Mouse (Mus musculus): ENCODE data around the gene Zfp62. TPM values are rescaled to one million over a fixed set of nuclear protein-coding genes. Genes with fewer than 3 reads are reported as not detected.
A peak's percentile ranks its signal among the peaks of the same experiment; 100 is the strongest.
"Not testable (repeated sequence)": the region's sequence is repeated elsewhere in the genome, so short reads cannot be mapped to it uniquely, and the experiment has no call there.

Zfp62 gene
- polyA plus RNA-seq, 1 experiment from 2014 or later: 10.4 TPM

DNA sequence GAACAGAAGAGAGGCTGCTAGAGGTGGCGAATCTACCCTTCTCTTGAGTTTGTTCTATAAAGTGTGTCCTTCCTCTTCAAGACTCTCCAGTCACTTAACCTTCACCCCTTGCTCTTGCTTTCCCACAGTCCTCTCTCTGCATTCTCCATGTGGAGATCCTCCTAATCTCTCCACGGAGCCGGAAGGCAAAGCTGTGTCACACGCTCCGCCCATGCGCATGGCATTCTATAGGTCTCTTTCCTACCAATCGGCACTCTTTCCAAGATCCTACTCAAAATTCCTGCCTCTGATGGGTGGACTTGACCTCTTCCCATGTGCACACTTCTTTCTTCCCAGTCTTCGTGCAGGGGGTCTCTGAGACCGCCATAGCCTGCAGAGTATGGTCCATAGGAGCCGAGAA is 15.4 kb upstream of the Zfp62 start:
- ATAC-seq (ENCODE audit: insufficient read depth): no peak
- Histone ChIP-seq H3K9ac (no peak overlapping the region), H3K9me3 (replicated peaks) (no peaks in the 10 kb centered on the region), H3K4me1 (replicated peaks) (no peaks in the 10 kb centered on the region; the same call in 1 of the 2 replicates), H3K27ac (replicated peaks) (no peak overlapping the region), H3K4me2 (no peak overlapping the region), H3K4me3 (replicated peaks) (no peak overlapping the region), H3K27me3 (no peaks in the 10 kb centered on the region), H3K36me3 (replicated peaks) (no peaks in the 10 kb centered on the region)
- 68% methylated on average over 10 of the region's 10 CpGs for WGBS (ENCODE audit: insufficient replicate concordance)

DNA sequence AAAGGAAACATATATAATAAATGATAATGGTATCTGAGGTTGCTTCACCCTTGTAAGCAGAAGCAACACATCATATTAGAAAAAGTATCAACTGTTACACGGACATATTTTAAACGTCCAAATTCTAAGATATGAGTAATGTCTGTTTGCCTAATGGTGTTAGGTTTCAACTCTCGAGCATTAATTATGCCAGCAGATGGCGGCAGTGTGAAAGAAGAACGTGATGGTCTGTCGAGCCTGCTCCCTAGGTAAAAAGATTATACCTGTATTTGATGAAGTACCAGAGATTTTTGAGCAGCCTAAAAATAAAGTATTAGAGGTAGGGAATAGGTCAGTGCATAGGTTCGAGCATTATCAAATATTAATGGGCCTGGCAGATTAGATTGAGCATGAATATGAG is 13.4 kb upstream of the Zfp62 start:
- H3K4me3 ChIP-seq (replicated peaks): no peak overlapping the region

DNA sequence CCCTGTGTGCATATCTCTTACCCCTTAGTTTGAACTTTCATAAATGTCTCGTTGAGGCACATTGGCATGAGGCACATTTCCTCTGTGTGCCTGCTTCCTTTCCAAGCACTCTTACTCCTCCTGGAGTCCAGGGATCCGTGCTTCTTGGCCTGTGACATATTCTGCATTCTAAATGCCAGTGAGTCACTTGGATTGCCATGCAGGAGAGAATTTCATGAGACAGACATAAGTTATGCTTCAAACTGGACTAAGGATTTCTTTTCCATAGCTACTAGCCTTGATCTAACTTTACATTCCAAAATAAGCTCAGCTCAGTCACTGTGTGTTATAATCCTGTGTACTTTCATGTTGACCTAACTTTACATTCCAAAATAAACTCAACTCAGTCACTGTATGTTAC is 12.0 kb upstream of the Zfp62 start:
- Histone ChIP-seq H3K9ac (no peak overlapping the region), H3K9me3 (replicated peaks) (no peaks in the 10 kb centered on the region), H3K4me2 (no peak overlapping the region), H3K27ac (replicated peaks) (no peak overlapping the region), H3K4me3 (replicated peaks) (no peak overlapping the region), H3K4me1 (replicated peaks) (no peaks in the 10 kb centered on the region; the same call in 1 of the 2 replicates), H3K36me3 (replicated peaks) (no peaks in the 10 kb centered on the region), H3K27me3 (no peaks in the 10 kb centered on the region)
- ATAC-seq (ENCODE audit: insufficient read depth): no peak
- 38% methylated on average over 2 of the region's 2 CpGs for WGBS (ENCODE audit: insufficient replicate concordance)

More for the DNA sequence above, 13.4 kb upstream of the Zfp62 start:
- Histone ChIP-seq H3K4me2 (no peak overlapping the region), H3K4me1 (replicated peaks) (no peaks in the 10 kb centered on the region; the same call in 1 of the 2 replicates), H3K36me3 (replicated peaks) (no peaks in the 10 kb centered on the region), H3K27me3 (no peaks in the 10 kb centered on the region), H3K9ac (no peak overlapping the region), H3K9me3 (replicated peaks) (no peaks in the 10 kb centered on the region), H3K27ac (replicated peaks) (no peak overlapping the region)
- no peak for ATAC-seq (ENCODE audit: insufficient read depth)
- 2% methylated on average over 7 of the region's 7 CpGs for WGBS (ENCODE audit: insufficient replicate concordance)

DNA sequence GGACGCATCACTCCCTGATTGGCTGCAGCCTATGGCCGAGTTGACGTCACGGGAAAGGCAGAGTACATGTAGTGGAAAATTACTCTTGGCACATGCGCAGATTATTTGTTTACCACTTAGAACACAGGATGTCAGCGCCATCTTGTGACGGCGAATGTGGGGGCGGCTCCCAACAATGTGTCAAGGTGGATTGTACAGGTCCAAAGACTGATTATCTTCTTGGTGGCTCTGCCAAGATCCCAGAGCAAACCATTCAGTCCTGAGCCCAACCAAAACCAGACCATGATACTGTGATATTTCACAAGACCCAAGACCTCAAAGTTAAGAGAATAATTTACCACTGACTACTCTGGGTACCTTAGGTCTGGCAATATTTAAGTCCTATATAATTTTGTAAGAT is 8.3 kb upstream of the Zfp62 start:
- H3K9ac ChIP-seq; H3K4me1 ChIP-seq (replicated peaks); H3K4me3 ChIP-seq (replicated peaks); H3K4me2 ChIP-seq; H3K27me3 ChIP-seq; H3K27ac ChIP-seq (replicated peaks); H3K9me3 ChIP-seq (replicated peaks); H3K36me3 ChIP-seq (replicated peaks); ATAC-seq (ENCODE audit: insufficient read depth): not testable (repeated sequence)
- 82% methylated on average over 9 of the region's 9 CpGs for WGBS (ENCODE audit: insufficient replicate concordance)

DNA sequence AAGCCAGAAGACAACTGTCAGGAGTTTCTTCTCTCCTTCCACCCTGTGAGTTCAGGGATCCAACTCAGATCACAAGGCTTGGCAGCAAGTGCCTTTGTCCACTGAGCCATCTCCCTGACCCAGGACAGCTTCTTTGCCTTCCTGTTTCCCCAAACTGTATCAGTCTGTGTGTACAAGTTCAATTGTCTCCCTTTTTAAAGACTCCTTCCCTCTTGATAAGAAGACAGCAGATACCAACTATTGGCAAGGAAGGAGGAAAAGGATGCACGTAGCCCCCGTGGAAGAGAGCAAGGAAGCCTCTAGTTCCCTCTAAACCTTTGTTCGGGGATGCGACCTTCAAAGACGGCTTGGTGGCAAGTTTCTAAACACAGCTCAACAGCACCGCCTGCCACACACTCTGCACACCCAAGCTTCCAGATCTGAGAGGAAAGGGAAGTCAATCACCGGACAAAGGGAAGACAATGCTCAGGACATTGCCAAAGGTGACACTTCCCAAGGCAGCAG is 7.2 kb upstream of the Zfp62 start:
- no peaks in the 10 kb centered on the region for H3K27me3 ChIP-seq
- no peaks in the 10 kb centered on the region for H3K9me3 ChIP-seq (replicated peaks)
- no peaks in the 10 kb centered on the region for H3K36me3 ChIP-seq (replicated peaks)
- peak; percentile 52 for ATAC-seq (ENCODE audit: insufficient read depth)
- H3K4me1 ChIP-seq (replicated peaks): no peaks in the 10 kb centered on the region; the same call in 1 of the 2 replicates
- H3K4me3 ChIP-seq (replicated peaks): no peak overlapping the region
- WGBS (ENCODE audit: insufficient replicate concordance): 23% methylated on average over 7 of the region's 7 CpGs
- H3K27ac ChIP-seq (replicated peaks): no peak overlapping the region
- no peak overlapping the region for H3K9ac ChIP-seq
- no peak overlapping the region for H3K4me2 ChIP-seq

DNA sequence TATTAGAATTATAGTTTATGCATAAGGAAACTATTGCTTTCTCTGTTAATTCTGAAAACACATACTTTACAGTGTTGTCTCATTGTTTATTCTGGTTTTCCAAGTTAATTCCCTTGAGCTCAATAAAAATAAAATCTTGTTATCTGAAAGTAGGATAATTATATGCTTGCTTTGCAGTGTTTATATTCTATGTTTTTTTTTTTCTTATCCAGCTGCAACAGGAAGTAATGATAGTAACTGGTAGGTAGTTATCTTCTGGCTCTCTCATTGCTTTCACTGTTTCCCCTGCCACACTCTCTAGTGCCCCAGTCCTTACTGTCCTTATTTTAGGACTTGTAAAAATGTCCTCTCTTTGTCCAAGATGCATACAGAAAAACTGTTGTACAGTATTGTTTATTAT is 2.4 kb upstream of the Zfp62 start:
- H3K27me3 ChIP-seq: no peaks in the 10 kb centered on the region
- H3K9me3 ChIP-seq (replicated peaks): no peaks in the 10 kb centered on the region
- H3K4me2 ChIP-seq: no peak overlapping the region
- no peak overlapping the region for H3K9ac ChIP-seq
- no peak for ATAC-seq (ENCODE audit: insufficient read depth)
- no peak overlapping the region for H3K27ac ChIP-seq (replicated peaks)
- no peak overlapping the region for H3K4me3 ChIP-seq (replicated peaks)
- H3K4me1 ChIP-seq (replicated peaks): peaks cover 26% of the 10 kb centered on the region
- H3K36me3 ChIP-seq (replicated peaks): no peaks in the 10 kb centered on the region

DNA sequence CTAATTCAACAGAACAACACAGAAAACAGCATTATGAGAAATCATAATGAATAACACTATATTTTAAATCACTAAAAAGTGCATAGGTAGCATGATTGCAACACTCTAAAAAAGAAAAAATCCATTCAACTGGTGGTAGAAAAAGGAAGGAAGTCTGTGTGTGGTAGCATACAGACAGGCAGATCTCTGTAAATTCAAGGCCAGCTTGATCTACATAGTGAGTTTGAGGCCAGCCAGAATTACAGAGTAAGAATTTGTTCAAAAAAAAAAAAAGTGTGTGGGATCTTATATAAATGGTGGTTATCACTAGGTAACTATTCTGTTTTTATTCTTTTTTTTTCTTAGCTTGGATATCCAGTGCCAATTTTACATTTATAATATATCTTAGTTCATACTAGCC is 1.9 kb upstream of the Zfp62 start:
- Histone ChIP-seq H3K27me3 (no peaks in the 10 kb centered on the region), H3K27ac (replicated peaks) (no peak overlapping the region), H3K9me3 (replicated peaks) (no peaks in the 10 kb centered on the region), H3K36me3 (replicated peaks) (0 out of 2 replicates have a peak, but pooled peaks cover under 1% of the 10 kb centered on the region), H3K9ac (no peak overlapping the region), H3K4me2 (no peak overlapping the region), H3K4me1 (replicated peaks) (peaks cover 28% of the 10 kb centered on the region), H3K4me3 (replicated peaks) (no peak overlapping the region)
- no peak for ATAC-seq (ENCODE audit: insufficient read depth)

DNA sequence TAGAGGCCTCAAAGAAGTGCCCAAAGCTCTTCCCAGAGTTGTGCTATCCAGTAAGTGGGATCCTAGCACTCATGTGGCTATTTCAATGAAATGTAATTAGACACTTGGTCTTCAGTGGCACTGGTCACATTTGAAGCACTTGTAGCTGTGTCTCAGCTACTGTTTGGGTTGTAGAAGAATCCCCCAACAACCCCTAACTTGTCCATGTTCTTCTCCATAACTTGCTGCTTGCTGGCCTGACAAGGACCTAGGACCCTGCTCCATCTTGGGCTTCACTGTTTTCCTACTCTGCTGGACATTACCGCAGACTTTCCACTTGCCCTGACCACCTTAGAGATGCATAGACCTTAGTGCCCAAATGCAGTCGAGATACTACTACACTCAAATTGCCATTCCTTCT is 1.0 kb upstream of the Zfp62 start:
- peaks cover 37% of the 10 kb centered on the region for H3K4me1 ChIP-seq (replicated peaks)
- no peaks in the 10 kb centered on the region for H3K9me3 ChIP-seq (replicated peaks)
- WGBS (ENCODE audit: insufficient replicate concordance): 44% methylated on average over 2 of the region's 2 CpGs
- peak overlapping the region; percentile 92 for H3K4me2 ChIP-seq
- H3K4me3 ChIP-seq (replicated peaks): peak overlapping the region; percentile 88
- peak overlapping the region; percentile 99 for H3K27ac ChIP-seq (replicated peaks)
- 0 out of 2 replicates have a peak, but pooled peaks cover 9% of the 10 kb centered on the region for H3K36me3 ChIP-seq (replicated peaks)
- H3K9ac ChIP-seq: peak overlapping the region; percentile 91
- no peaks in the 10 kb centered on the region for H3K27me3 ChIP-seq
- no peak for ATAC-seq (ENCODE audit: insufficient read depth)

DNA sequence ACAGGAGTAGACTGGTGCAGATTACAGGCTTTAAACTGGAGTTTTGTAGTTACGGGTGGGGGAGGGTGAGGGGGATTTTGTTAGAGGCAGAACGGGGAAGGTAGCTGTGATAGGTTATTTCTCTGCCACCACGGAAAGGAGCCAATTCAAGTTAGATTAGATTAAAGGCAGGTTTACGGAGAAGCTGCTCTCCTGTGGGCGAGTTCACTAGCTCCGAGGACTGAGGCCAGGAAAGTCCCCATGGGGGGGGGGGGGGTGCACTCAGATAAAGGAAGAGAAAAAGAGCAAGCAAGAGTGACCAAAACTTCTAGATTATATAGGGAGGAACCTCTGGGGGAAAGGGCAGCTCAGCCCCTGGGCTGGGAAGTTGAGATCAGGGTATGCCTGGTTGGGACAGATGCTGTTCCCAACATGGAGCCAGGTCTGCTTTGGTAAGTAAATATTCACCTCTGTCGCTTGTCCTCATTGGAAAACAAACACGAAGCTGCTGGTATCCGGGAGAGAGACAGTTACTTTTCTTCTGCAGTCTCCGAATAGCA is 500 bp upstream of the Zfp62 start:
- Histone ChIP-seq H3K27ac (replicated peaks) (peak overlapping the region; percentile 99), H3K27me3 (no peaks in the 10 kb centered on the region), H3K4me2 (peak overlapping the region; percentile 92), H3K9me3 (replicated peaks) (no peaks in the 10 kb centered on the region), H3K4me3 (replicated peaks) (peak overlapping the region; percentile 88), H3K9ac (peak overlapping the region; percentile 91), H3K36me3 (replicated peaks) (0 out of 2 replicates have a peak, but pooled peaks cover 9% of the 10 kb centered on the region), H3K4me1 (replicated peaks) (peaks cover 42% of the 10 kb centered on the region)
- 2% methylated on average over 10 of the region's 10 CpGs for WGBS (ENCODE audit: insufficient replicate concordance)
- peak; percentile 8; the same call in 1 of the 2 replicates for ATAC-seq (ENCODE audit: insufficient read depth)

DNA sequence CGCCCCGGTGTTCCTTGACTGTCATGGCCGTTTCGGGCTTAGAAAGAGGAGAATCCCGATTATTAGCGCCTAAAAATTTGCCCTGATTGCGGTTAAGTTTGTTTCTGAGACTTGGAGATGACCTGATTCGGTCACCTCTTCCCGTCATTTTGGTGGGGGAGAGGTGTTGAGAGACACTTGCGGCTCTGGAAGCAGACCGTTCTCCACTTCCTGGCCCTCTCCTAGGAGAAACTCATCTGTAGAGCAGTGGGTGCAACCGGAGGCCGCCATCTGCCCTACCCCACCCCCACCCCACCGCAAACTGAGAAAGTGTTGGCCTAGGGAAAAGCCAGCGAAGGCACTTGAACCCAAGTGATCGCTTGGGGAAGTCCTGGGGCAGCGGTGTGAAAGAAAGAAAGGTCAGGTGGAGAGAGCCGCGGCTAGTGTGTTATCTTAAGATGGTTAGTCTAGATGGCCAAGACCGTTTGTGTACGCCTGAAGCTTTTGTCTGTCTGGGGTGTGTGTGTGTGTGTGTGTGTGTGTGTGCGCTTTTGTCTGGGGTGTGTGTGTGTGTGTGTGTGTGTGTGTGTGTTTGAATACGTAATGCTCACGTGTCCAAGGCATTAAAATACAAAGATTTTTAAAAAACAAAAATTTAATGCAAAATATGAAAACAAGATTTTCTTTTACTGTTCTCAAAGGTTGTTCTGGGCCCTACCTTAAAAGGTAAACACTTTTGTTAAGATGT is 842 bp downstream of the Zfp62 start:
- Histone ChIP-seq H3K36me3 (replicated peaks) (0 out of 2 replicates have a peak, but pooled peaks cover 9% of the 10 kb centered on the region), H3K4me1 (replicated peaks) (peaks cover 50% of the 10 kb centered on the region), H3K9ac (peak overlapping the region; percentile 91), H3K4me3 (replicated peaks) (peak overlapping the region; percentile 88), H3K27me3 (no peaks in the 10 kb centered on the region), H3K27ac (replicated peaks) (peak overlapping the region; percentile 99), H3K4me2 (peak overlapping the region; percentile 92), H3K9me3 (replicated peaks) (no peaks in the 10 kb centered on the region)
- WGBS (ENCODE audit: insufficient replicate concordance): 0% methylated on average over 24 of the region's 24 CpGs
- ATAC-seq (ENCODE audit: insufficient read depth): peak; percentile 65

DNA sequence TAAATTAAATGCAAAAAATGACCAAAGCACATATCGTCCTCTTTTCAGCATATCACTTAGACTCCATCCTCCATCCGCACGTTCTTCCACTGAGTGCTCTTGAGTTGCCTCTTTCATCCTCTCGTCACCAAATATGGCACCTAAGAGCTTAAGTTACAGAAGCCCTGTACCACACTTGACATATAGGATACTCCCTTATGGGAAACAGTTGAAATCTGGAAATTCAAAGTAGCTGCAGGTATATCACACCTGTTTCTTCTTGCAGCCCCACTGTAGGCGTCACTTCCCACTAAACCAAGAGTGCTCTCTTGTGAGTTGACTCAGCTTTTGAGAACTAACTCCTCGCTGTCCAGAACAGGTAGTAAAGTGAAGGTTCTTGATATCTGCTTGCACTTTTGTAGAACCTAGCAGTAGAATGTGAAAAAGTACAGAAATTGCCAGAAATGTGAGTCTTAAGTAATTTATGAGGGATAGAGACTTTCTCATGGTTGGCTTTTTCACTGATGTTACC is 2.0 kb downstream of the Zfp62 start:
- Histone ChIP-seq H3K9ac (no peak overlapping the region), H3K27ac (replicated peaks) (0 out of 2 replicates have a peak overlapping the region, but pooled peaks have one; percentile 21), H3K4me2 (peak overlapping the region; percentile 92), H3K4me1 (replicated peaks) (peaks cover 55% of the 10 kb centered on the region), H3K9me3 (replicated peaks) (no peaks in the 10 kb centered on the region), H3K4me3 (replicated peaks) (peak overlapping the region; percentile 5; the same call in 1 of the 2 replicates), H3K36me3 (replicated peaks) (0 out of 2 replicates have a peak, but pooled peaks cover 9% of the 10 kb centered on the region), H3K27me3 (no peaks in the 10 kb centered on the region)
- no peak for ATAC-seq (ENCODE audit: insufficient read depth)
- whole genome bisulfite sequencing (ENCODE audit: insufficient replicate concordance): 80% methylated on average over 6 of the region's 6 CpGs

Data from liver, embryonic 15.5 days (tissue).